Mouse (Mus musculus): ENCODE data around the gene Slc39a10.
"Not testable (repeated sequence)": the region's sequence is repeated elsewhere in the genome, so short reads cannot be mapped to it uniquely, and the experiment has no call there.

Slc39a10 gene

GRCm38 (mm10) chr1:46769318-46769717 lies 123.3 kb downstream of the Slc39a10 start:
- not testable (repeated sequence) for DNase-seq

DNA sequence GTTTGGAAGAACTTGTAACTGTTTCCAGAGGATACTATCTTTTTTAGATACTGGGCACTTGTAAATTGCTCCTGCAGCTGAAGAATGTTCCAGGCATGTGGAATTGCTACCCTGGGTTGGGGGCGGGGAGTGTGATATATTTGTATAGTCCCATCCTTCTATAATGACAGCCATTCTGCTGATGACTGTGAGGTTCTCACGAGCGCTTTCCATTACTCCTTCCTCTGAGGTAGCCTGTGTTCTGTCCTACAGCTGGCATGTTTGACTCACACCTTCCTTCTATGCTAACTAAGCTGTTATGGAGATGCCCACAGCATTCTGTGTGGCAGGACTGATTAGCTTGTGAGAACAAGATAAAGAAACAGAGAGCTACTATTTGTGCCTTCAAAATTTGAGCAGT lies 128.1 kb downstream of the Slc39a10 start:
- DNase-seq: not testable (repeated sequence)
